Mouse (Mus musculus) MEL-GATA-1-ER (cell line): Measurements from ENCODE around the gene Fam57b.
"Not testable (repeated sequence)": the region's sequence is repeated elsewhere in the genome, so short reads cannot be mapped to it uniquely, and the experiment has no call there.

Experiments
- DNase-seq: peaks from one replicate; pipeline ENCODE4 v3.0.0-alpha.2; 2012; ENCODE audit warnings: low read depth; ENCODE audit errors: extremely low read depth

Fam57b gene

DNA sequence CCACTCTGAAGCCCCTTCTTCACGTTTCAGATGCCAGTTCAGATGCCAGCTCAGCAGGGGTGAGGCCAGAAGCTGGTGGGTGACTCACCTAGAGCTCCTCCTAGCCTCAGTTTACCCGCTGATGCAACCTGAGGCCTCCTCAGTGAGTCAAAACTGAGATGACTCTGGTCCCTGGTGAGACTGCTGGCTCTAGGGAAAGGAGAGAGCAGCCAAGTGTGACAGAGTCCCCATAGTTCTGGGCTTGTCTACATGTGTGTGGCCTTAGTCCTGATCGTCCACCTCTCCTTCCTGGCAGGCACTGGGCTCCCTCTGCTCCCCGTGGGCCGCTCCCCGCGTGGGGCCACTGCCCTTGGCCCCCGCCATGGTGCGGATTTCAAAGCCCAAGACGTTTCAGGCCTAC lies 20.0 kb upstream of the Fam57b start:
- no peak for DNase-seq

DNA sequence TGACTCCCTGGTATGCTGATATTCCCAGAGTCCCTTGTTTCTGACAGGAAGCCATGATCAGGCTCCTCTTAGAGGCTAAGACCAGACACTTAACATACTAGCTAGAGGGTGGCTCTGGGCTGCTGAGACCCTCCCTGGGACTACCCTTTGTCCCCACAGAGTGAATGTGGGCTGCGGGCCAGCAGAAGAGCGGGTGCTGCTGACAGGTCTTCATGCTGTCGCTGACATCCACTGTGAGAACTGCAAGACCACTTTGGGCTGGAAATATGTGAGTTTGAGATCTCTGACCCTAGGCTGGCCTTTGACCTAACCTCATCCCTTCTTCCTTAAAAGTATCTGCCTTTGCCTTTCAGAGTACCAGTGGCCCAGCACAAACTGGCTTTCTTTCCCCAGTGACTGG lies 19.3 kb upstream of the Fam57b start:
- DNase-seq: no peak

DNA sequence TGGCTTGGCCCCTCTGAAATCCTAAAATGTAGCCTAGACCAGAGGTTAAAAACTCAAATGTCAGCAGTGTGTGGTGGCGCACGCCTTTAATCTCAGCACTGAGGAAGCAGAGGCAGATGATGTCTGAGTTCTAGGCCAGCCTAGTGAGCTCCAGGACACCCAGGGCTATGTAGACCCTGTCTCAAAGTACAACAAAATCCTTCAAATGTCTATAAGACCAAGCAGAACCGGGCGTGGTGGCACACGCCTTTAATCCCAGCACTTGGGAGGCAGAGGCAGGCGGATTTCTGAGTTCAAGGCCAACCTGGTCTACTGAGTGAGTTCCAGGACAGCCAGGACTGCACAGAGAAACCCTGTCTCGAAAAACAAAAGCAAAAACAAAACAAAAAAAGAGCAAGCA lies 18.4 kb upstream of the Fam57b start:
- not testable (repeated sequence) for DNase-seq

DNA sequence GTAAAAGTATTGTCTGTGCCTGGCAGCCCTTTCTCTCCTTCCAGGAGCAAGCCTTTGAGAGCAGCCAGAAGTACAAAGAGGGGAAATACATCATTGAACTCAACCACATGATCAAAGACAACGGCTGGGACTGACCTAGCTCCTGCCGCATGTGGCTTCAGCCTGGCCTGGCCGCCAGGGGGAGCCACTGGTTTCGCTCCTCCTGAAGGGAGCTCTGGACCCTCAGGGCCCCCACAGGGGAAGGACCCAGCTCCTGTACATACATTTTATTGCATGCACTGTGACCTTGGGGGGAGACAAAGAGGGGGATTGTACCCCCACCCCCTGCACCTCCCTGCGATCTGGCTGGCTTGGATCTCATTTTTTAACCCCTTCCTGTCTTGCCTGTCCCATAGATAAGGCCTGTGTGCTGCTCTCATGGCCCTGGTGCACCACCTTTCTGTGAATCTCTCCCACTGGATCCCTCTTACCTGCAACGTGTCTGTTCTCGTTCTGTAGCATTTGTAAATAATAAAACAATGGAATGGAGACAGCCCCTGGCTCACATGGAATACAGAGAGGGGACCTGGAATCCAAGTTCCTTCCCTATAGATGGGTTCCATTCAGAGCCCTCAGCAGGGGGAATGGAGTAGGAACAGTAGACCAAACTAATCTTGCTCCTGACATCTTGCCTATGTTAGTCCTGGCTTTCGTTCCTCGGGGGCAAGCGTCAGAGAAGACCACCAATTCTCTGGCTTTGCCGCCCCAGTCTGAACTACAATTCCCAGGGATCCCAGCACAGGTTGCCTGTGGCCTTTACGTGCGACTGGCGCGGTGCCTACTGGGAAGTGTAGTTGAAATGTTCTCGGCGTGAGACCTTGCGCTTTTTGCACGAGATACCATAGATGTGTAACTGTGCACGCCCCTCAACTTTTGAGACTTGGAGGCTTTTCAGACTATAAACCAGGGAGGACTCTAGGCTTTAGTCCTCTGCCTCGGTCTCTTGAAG lies 17.2 kb upstream of the Fam57b start:
- DNase-seq: no peak

DNA sequence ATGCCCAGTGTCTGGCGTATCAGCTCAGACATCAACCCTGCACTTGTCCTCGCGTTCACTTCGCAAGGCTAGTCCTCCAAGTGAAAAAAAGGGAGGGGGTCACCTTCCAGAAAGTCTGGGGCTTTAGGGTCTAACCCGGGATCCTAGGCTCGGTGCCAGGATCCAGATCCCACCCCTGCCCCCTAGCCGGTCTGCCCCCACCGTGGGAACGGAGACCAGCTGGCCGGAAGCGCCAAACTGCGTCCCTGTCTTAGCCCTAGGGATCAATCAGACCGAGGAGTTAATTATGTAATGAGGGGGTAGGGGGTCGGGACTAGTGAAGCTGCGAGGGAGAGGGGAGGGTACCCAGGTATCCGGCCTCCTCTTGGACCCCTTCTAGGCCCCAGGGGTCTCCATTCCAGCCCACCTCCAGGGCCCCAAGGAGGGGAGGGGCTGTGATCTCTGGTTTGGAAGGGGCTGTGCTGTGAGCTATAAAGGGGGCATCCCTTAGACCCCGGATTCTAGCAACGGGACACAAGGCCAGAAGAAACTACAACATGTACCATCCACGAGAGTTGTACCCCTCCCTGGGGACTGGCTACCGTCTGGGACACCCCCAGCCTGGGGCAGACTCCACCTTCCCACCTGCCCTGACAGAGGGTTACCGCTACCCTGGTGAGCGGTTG lies 16.4 kb upstream of the Fam57b start, which contains the start of gene Tbx6:
TSS of gene Tbx6 (plus strand) at position 513 of the 665 bp plus-strand sequence.
- no peak for DNase-seq

DNA sequence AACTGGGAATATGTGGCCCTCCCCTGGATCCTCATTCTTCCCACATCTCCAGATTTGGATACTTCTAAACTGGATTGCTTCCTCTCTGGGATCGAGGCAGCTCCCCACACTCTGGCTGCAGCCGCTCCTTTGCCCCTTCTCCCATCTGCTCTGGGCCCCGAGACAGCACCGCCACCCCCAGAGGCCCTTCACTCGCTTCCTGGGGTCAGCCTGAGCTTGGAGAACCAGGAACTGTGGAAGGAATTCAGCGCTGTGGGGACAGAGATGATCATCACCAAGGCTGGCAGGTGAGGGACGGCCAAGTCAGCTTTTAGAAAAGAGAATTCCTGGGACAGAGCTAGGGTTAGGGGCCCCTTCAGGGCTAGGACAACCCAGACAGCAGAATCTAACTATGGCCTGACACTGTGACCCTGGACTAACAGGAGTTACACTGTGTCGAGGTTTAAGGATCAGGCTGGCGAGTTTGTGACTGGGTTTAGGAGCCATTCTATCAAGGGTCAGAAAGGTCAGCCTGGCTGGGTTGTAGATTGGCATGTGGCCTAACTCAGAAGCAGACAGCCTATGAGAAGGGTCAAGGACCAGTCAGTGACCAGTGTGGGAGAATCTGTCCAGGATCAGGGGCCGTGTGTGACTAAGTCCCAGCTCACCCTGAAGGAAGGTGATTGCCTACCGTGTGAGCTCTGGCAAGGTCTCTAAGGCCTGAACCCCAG lies 15.7 kb upstream of the Fam57b start:
- no peak for DNase-seq

DNA sequence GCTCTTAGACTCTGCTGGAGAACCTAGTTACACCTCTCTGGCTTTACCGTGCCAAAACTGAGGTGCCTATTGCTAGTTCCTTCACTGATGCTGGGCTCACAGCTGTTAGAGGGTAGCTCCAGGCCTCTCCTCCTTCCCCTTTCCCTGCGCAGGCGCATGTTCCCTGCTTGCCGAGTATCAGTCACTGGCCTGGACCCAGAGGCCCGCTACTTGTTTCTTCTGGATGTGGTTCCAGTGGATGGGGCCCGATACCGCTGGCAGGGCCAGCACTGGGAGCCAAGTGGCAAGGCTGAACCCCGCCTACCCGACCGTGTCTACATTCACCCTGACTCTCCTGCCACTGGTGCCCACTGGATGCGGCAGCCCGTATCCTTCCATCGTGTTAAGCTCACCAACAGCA lies 14.8 kb upstream of the Fam57b start:
- no peak for DNase-seq

DNA sequence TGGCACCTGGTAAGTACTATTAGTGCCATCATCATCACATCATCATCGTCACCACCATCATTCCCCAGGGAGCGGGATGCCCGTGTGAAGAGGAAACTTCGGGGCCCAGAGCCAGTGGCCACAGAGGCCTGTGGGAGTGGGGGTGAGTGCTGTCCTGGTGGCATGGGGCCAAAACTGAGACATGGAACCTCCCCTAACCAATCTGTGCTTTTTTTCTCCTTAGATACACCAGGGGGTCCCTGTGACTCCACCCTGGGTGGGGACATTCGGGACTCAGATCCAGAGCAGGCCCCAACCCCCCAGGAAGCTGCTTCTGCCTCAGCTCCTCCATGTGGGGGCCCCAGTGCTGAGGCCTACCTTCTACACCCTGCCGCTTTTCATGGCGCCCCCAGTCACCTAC lies 13.0 kb upstream of the Fam57b start:
- DNase-seq: no peak

DNA sequence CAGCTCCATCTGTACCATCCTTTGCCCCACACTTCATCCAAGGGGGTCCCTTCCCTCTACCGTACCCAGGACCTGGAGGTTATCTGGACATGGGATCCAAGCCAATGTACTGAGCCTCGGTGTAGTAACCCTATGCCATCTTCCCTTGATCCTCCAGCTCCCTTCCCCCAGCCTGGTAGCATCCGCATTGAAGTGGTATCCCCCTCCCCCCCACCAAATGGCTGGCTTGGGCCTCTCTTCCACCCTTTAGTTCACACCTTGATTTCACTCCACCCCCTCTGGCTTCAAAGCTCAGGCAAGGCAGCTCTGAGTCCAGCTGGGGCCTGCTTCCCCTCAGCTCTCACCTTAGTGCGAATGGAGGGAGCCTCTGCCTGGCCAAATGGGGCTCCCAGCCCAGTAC lies 12.4 kb upstream of the Fam57b start:
- no peak for DNase-seq

DNA sequence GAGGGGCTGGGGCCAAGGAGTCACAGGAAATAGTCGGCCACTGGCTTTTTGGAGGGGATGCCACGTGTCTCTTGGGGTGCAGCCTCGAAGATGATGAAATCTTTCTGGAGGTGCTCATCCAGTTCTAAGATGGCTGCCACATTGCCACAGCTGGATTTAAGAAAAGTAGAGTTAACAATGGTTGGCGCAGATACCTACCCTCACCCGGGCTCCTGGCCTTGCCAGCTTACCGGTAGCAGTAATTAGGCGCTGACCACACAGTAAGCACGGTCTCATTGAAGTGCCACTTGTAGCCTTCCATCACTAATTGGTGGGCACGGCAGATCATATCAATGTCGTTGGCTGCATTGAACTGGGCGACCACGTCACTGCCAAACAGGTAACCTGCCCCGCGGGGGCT lies 11.3 kb upstream of the Fam57b start:
- DNase-seq: no peak

DNA sequence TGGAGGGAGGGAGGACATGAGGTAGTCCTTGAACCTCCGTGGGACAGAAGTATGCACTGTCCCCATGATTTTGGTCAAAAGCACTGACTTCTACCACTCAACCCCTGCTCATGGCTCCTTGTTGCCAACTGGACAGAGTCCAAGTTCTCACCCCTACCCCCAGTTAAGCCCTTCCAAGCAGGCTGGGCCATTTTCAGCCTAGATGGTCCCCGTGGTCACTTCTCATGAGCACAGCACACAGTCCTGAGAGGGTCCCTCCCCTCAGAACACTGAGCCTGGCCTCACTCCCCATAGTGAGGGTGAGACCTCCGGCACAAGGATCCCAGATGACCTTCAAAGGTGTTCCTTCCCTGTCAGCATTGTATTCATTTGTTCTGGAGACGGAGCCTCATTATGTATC lies 8.3 kb upstream of the Fam57b start:
- no peak for DNase-seq

DNA sequence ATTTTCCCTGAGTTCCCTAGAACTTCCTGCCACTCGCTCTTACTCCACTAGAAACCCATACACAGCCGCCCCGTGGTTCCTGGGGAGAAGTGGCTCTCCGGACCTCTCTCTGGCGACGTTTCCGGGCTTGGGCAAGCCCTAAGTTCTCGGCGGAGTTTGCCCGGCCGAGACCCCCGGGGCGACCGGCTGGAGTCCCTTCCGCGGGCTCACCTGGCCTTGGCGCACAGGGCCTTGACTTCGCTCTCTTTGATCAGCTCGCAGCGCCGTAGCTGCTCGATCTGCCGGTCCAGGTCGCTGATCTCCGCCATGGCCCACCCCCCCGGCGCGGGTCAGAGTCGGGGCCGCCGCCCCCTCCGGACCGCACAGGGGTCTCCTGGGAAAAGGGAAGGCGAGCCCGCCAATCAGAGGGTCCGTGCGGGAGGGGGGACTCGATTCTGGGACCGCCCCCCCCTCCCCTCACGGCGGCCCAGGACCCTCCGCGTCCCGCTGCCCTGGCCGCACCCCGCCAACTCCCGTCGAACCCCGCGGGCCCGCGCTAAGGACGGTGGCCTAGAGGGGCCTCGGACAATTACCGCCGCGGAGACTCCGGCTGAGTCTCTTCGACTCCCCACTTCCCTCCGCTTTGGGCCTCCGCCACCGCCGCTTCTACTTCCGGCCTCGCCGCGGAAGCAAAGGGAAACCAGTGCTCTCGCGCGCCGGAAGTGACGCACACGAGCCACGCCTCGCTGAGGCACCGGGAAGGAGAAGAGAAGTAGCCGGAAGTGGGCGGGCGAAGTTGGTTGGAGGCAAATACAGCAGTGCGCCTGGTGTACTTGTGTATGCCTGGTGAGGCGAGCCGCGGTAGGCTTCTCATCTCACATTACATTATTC lies 5.4 kb upstream of the Fam57b start, which contains the start of gene Ppp4c:
TSS of gene Ppp4c (minus strand) at position 646 of the 870 bp plus-strand sequence.
- DNase-seq: peak; percentile 93

DNA sequence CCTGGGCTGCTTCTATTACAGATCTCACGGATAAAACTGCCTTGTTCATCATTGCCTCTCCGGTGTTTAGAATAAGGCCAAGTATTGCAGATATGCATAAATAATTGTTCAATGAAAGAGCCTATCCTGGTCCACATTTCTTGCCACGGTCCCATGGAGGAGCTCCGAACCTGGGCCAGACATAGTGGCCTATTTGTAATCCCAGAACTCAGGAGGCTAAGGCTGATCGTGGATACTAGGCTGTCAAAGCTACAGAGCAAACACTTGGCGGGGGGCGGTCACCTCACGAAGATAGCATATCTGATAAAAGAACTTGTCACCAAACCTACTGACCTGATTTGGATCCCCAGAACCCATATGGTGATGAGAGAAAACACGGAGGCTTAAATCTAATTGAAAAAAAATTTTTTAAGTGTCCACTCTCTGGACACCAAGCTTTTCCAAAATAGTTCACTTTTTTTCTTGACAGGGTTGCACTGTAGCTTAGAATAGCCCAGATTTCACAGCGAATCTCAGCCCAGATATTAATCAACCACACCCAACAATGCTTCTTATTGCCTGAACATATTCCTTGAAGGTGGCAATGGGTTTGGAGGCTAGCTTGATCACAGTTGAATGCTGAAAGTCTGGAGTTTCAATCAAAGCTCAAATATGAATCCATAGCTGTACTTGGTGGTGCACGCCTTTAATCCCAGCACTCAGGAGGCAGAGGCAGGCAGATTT lies 4.6 kb upstream of the Fam57b start:
- no peak for DNase-seq

DNA sequence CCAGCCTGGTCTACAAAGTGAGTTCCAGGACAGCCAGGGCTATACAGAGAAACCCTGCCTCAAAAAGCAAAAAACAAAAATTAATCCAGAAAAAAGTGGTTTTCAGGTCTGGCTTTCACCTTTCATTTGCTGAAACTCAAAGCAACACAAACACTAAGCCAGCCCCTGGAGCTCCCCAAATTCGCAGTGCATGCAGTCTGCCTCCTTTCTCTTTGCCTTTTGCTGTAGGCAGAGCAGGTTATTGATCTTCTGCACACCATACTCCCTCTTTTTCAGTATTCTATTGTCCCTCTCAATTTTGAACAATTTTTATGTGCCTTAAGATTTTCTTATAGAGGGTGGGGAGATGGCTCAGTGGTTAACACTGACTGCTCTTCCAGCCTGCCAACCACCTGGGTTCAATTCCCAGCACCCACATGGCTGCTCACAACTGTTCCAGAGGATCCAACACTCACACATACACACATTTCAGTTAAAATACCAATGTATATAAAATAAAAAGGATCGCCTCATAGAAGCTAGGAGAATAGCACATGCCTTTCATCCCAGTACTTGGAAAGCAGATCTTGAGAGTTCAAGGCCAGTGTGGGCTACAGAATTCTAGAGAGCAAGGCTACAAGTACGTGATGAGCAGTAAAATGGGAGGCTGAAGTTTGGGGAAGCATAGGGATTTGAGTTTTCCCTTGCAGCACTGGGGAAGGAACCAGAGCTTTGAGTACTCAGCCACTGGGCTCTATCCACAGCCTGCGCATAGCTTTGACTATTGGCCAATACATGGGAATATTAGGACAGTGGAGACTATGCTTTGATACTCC lies 3.8 kb upstream of the Fam57b start:
- DNase-seq: no peak

DNA sequence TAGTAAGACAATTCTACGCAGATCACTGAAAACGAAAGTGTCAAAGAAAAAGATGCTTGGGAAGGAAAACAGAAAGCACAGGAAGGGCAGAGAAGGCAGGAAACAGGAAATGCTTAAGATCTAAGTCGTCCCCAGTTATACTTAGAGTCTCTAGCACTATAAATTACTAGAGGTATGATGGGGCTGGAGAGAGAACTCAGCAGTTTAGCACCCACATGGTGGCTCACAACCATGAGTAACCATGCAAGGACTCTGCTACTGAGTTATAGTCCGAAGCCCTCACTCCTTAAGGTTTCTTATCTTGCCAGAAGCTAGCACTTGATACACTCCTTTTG lies 3.2 kb upstream of the Fam57b start:
- no peak for DNase-seq

DNA sequence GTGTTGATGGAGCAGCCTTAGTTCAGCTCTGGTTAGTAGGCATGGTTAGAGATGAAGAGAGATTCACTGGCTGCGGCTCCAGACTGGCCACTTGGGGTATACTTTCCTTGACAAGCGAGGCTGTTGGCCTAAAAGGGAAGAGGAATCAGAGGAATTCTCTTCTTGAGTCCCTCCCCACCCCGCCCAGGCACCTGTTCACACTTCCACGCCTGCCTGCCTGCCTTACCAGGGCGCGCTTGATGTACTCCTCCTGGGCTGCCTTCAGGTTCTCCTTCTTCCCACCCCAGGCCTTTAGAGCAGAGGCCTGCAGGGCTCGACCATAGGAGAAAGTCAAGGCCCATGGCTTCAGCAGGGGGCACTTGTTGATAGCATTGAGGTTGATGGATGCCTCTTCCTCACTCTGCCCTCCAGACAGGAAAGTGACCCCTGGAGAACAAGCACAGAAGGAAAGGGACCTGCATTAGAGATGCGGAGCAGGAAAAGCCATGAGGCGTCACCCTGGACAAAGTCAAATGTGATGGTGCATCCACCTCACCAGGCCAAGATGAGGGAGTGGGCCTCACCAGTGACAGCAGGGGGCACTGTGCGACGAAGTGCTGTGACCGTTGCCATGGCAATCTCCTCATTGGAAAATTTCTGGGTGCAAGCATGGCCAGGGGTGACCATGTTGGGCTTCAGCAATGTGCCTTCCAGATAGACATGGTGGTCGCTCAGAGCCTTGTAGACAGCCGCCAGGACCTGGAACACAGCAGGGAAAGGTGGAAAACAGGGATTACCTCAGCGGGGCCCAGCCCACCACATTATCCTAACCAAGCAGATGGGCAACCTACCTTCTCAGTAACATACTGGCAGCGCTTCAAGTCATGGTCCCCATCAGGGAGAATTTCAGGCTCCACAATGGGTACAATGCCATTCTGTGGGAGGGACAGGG lies 1.8 kb upstream of the Fam57b start:
- DNase-seq: no peak

DNA sequence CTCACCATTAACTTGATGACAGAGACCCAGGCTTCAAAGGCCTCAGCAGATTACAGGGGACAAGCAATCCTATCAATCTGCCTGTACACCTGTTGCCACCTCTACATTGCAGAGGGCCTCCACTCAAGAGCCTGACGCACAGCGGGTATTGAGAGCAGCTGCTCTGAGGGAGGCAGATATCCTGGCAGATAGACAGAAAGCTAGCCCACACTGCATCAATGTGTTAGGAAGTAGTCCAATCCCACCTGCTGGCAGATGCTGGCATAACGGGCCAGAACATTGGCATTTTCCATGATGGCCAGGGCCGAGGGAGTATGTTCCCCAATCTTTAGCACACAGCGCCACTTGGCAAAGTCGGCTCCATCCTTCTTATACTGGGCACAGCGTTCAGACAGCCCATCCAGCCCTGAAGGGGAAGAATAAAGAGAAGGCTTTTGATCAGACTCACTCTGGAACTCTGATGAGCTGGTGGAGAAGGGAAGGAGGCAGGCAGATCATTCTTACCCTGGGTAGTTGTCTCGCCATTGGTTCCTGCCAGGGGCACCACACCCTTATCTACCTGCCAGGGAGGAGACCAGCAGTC lies 1.0 kb upstream of the Fam57b start:
- no peak for DNase-seq
